Mouse (Mus musculus): ENCODE results near the gene Itgb3.
A peak's percentile ranks its signal among the peaks of the same experiment; 100 is the strongest.

Itgb3 gene

DNA sequence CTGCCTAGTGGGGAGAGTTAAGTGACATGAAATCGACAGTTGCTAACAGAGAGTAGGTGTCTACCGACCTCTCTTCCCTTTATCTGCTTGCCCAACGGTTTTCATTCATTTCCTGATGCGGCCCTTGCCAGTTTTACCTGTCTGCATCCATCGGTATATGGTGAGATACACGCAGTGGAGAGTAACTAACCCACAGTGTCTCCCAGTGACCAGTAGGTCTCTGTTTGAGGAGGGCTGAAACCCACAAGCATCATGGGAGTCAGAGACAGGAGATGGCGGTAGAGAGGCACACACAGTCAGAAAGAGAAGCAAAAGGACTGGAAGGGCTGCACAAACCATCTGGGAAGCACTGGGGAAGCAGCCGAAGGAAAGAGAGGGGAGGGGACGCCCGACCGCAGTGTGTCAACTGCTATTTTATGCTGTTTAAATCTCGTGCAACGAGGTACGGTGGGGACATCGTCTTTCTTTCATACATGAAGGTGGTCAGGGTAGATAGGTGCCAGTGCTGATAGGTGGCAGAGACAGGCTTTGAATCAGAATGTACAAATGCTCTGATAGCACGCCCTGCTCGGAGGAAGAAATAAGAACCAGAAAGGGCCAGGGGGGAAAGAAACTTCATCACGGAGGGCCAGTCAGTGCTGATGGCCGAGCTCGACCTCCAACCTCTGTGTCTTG, 53.9 kb downstream of the Itgb3 start:
- peak; percentile 44 for DNase-seq (ENCODE audit: low spot score)

DNA sequence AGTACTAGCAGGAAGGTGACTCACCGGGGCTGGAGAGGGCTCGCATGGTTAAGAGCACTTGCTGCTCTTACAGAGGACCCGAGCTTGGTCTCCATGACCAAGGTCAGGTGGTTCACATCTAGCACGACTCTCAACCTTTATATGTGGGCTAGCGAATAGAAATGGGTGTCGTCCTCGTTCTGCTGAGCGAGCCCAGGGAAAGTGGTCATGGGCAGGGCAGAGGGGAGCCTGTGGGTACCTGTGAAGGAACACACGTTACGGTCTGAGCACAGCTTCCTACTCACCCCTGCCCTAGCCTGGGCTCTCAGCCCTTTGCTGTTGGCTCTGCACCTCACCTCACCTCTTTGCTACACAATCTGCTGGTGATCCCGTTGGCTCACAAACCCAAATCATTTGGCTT, 54.8 kb downstream of the Itgb3 start:
- DNase-seq (ENCODE audit: low spot score), result no peak

GRCm38 (mm10) chr11:104663241-104663877, 55.6 kb downstream of the Itgb3 start:
- DNase-seq (ENCODE audit: low spot score), result no peak

DNA sequence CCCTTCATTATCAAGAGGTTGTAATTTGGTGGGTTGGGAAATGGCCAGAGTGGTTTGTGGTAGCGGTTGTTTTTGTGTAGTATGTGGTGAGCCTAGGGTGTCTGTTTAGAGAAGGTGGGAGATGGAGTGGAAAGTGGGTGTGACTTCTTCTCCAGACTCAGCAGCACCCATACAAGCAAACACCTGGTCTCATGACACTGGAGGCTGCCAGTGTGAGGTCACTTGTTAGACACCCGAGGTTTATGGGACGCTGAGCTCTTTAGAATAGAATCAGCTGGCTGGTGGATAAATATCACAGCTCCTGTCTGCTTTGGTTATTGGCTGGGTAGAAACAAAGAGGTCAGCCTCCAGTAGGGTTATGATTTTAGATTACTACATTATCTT, 56.1 kb downstream of the Itgb3 start:
- no peak for DNase-seq (ENCODE audit: low spot score)

- no peak for DNase-seq (ENCODE audit: low spot score)
Measured at GRCm38 (mm10) chr11:104664441-104664840, 56.6 kb downstream of the Itgb3 start.

DNA sequence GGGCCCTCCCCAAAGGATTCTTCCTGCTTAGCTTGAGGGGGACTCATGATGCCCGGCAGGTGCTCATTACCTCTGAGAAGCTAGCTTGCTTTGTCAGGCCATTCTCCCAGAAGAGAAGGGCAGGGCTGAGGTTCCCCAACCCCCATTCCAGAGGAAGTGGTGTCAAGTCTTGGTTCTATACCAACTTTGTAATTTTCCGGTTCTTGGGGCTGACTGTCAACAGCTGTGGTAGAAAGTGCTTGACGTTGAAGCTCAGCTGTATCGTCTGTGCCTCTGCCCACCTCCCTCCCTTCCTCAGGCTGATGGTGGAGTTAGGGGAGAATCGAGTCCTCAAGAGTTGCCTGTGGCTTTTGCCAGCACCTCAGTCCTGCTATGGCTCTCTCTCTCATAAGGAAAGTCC, 59.6 kb downstream of the Itgb3 start:
- no peak for DNase-seq (ENCODE audit: low spot score)

GRCm38 (mm10) chr11:104673412-104673811, 65.6 kb downstream of the Itgb3 start:
- no peak for DNase-seq (ENCODE audit: low spot score)

GRCm38 (mm10) chr11:104674768-104675167, 67.0 kb downstream of the Itgb3 start:
- DNase-seq (ENCODE audit: low spot score), result no peak

DNA sequence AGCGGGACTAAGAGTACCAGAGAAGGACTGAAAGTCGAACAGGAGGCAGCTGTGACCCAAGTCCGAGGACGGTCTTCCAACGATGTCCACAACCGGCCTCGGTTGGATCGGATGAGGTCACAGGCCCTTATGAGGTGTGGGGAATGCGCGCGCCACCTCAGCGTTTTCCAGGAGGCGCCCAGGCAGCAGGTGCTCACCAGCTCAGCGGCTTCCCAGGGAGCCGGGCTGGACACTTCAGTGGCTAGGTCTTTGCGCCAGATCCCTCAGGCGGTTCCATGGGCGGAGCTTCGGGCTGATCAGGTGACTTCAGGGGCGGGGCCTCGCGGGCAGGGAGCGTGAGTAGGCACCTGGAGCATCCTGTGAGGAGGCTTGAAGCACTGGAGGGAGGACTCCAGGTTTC, 77.7 kb downstream of the Itgb3 start, which contains the start of gene Gm11639:
Gene Gm11639 (plus strand): TSS at position 160 of the 400 bp plus-strand sequence.
- DNase-seq (ENCODE audit: low spot score), result no peak

GRCm38 (mm10) chr11:104693235-104693634, 85.4 kb downstream of the Itgb3 start:
- peak; percentile 36 for DNase-seq (ENCODE audit: low spot score)

DNA sequence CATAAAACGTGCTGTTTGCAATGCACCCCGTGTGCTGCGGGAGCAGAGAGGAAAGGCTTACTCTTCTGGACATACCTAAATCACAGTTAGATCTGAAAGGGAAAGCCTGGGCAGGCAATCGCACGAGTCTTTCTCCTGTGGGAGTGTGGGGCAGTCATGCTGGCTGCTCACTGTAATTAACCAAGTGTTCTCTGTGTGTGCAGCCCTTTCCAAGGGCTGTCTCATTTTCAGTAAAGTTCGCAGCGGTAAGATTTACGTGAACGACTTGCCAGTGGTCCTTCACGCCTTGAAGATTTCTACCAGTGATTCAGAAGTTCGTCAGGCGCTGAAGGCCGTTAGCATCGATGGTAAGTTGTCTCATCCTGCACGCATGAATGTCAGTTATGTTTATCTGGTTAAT, 96.3 kb downstream of the Itgb3 start:
- DNase-seq (ENCODE audit: low spot score), result no peak

DNA sequence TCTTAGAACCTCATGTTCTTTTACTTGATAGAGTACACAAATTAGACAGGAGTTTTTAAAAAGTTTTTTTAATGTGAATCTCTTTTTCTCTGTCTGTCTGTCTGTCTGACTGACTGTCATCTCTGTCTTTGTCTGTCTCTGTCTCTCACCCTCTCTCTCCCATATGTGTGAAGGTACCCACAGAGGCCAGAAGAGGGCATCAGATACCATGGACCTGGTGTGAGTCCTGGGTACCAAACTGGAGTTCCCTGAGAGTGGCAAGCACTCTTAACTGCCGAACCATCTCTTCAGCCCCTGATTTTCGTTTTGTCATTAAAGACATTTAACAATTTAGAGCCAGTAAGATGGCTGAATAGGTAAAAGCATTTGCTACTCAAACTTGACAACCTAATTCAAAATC, 99.3 kb downstream of the Itgb3 start:
- DNase-seq (ENCODE audit: low spot score), result no peak

Measured in layer of hippocampus, adult 11-12 months (tissue).